Mouse (Mus musculus) megakaryocyte, embryonic 14.5 days (primary cell): ENCODE data around the gene Tardbp. TPM values are rescaled to one million over a fixed set of nuclear protein-coding genes. Genes with fewer than 3 reads are reported as not detected.

Experiments
- H3K27me3 ChIP-seq: replicated peaks from 2 replicates; pipeline ENCODE3; 2012; ENCODE audit warnings: inconsistent platforms
- H3K36me3 ChIP-seq: replicated peaks from 2 replicates; pipeline ENCODE3; 2012; ENCODE audit warnings: low read length, inconsistent platforms, mixed read lengths
- H3K4me1 ChIP-seq: 2 replicates; pipeline ENCODE4 v1.6.1; 2012; ENCODE audit warnings: inconsistent platforms
- H3K4me3 ChIP-seq: replicated peaks from 2 replicates; pipeline ENCODE3; 2012; ENCODE audit warnings: moderate library complexity, mild to moderate bottlenecking, inconsistent platforms
- H3K9me3 ChIP-seq: 2 replicates; pipeline ENCODE4 v1.6.1; 2012; ENCODE audit warnings: inconsistent platforms
- FLI1 ChIP-seq: IDR thresholded peaks from 2 replicates; pipeline ENCODE4 v1.6.1; 2012; ENCODE audit warnings: low read length, inconsistent platforms, mixed read lengths
- GATA1 ChIP-seq: IDR thresholded peaks from 3 replicates; pipeline ENCODE4 v1.6.1; 2012; ENCODE audit warnings: mixed read lengths, low read length, inconsistent platforms, borderline replicate concordance
- polyA plus RNA-seq: library from polyadenylated mRNA; stranded (reverse); fragments of >175 nt; gene quantifications from 2 replicates; pipeline ENCODE4 v1.2.3, GENCODE M21; 2012; ENCODE audit warnings: low replicate concordance; ENCODE audit not compliant: insufficient read depth

Gene Tardbp
- 18.5 TPM in 1 of 2 replicates, not detected in the other for polyA plus RNA-seq

GRCm38 (mm10) chr4:148626623-148627185 lies at the start of gene Tardbp:
Gene Tardbp, minus strand, starts transcription at chr4:148627019.
- H3K4me1 ChIP-seq = peaks cover 44% of the 10 kb centered on the region
- peaks cover 36% of the 10 kb centered on the region for H3K36me3 ChIP-seq
- TF ChIP-seq GATA1 (no peak), FLI1 (no peak)
- no peaks in the 10 kb centered on the region for H3K9me3 ChIP-seq
- peak within 1 kb of the TSS; percentile 98 for H3K4me3 ChIP-seq
- H3K27me3 ChIP-seq = no peaks in the 10 kb centered on the region

DNA sequence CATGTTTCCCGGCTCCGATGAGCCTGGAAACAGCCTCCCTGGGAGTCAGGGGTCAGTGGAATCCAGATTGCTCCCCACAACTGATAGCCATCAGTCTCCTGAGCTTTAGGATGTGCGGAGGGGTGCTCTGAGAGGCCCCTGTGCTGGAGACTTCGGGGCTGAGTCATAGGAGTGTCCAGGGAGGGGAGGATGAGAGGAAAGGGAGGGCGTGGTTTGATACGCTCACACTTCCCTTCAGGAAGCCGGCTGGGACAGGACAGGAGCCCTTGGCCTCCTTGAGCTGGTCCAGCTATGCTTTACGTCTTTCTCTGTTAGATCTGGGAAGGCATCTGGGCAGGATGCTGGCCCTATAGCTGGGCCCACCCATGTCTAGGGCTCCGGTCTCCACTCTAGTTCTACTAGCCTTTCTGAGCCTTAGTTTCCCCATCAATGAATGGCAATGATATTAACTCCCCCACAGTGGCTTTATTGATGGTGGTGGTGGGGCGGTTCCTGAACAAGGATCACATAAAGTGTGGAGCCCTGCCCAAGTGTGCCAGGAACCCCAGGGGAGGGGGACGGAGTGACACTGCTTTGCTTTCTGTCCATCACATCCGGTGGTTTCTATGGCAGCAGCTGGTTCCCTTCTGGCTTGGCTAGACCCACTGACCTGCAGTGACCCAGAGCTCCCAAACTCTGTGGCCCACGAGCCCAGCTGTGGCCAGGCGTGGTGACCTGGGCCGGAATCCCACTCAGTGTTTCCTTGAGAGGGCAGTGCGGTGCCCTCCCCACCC lies 49.6 kb upstream of the Tardbp start:
- peak overlapping the region; percentile 64 for H3K4me3 ChIP-seq
- H3K27me3 ChIP-seq = peaks cover 21% of the 10 kb centered on the region
- H3K36me3 ChIP-seq = no peaks in the 10 kb centered on the region
- peaks cover 43% of the 10 kb centered on the region for H3K4me1 ChIP-seq
- TF ChIP-seq GATA1 (no peak), FLI1 (no peak)
- no peaks in the 10 kb centered on the region for H3K9me3 ChIP-seq

DNA sequence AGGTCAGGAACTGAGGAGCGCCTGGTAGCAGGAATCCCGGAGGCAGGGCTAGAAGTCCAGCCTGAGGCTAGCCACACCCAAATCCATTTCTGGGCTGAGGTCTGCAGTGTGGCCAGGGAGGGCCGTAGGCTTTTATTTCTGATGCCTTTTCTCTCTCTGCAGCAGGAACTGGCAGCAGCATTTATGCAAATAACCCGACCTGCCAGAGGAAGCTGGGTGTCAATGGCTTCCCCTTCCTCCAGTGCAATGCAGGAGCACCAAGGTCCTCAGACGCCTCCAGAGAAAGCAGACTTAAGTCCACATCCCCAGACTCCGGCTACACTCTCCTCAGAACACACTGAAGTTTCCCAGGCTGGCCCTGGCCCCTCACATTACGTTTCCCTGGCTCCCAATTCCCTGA lies 48.2 kb upstream of the Tardbp start:
- TF ChIP-seq FLI1 = no peak
- no peak for TF ChIP-seq GATA1
- H3K4me1 ChIP-seq = peaks cover 35% of the 10 kb centered on the region
- H3K27me3 ChIP-seq = peaks cover 29% of the 10 kb centered on the region
- no peaks in the 10 kb centered on the region for H3K9me3 ChIP-seq
- H3K36me3 ChIP-seq = no peaks in the 10 kb centered on the region
- H3K4me3 ChIP-seq = no peak overlapping the region

DNA sequence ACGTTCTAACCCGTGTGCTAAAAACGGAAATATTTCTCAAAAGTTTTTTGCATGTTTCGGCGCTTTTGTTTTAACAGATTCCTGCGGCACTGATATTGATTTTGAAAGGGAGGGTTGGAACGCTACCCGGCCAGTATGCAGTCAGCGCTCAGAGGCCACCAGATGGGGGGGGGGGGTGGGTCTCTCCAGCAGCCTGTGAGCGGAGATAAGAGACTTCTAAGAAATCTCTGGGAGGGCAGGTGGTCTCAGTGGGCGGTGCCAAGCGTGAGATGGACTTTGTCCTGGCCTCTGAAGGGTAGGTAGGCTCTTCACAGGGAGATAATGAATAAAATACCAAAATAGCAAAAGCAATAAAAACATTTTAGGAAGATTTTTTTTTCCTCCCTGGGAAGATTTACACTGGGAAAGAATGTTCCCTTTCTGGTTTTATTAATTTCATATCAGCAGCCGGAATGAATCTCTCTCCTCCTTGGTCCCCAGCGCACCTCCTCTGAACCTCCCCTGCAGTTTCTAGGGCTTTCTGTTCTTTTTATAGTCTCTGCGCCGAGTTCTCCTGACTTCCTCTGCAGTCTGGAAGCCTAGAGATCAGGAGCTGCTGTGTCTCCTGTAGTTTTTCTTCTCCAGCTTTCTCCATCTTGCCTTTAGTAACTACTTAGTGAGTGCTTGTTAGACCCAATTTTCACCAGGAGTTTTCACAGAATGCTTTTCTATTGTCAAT lies 44.6 kb upstream of the Tardbp start:
- peaks cover 32% of the 10 kb centered on the region for H3K4me1 ChIP-seq
- H3K27me3 ChIP-seq = peaks cover 43% of the 10 kb centered on the region
- TF ChIP-seq GATA1 (no peak), FLI1 (no peak)
- no peak overlapping the region for H3K4me3 ChIP-seq
- no peaks in the 10 kb centered on the region for H3K9me3 ChIP-seq
- H3K36me3 ChIP-seq = no peaks in the 10 kb centered on the region

- no peaks in the 10 kb centered on the region for H3K9me3 ChIP-seq
- peaks cover 21% of the 10 kb centered on the region for H3K4me1 ChIP-seq
- H3K4me3 ChIP-seq = no peak overlapping the region
- peaks cover 53% of the 10 kb centered on the region for H3K27me3 ChIP-seq
- no peaks in the 10 kb centered on the region for H3K36me3 ChIP-seq
- no peak for TF ChIP-seq GATA1
- TF ChIP-seq FLI1 = no peak
Observed at GRCm38 (mm10) chr4:148667006-148667755, 40.4 kb upstream of the Tardbp start.

GRCm38 (mm10) chr4:148664021-148664420 lies 37.2 kb upstream of the Tardbp start:
- peaks cover 61% of the 10 kb centered on the region for H3K27me3 ChIP-seq

DNA sequence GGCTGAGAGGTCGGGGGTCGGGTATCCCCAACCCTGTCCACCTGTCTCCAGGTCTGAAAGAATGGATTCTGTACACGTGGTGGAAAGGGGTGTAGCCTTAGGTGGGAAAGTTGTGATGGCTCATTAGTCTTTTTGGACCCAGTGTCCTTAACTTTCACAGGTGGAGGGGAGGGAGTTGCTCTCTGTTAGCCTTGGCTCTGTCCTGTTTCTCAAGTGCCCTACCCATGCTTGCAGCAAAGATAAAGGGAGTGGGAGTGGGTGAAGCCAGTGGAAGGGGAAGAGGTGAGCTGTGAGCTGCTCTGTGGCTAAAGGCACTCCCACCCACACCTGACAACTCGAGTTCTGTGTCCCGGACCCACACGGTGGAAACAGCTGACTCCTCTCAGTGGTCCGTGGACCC lies 36.5 kb upstream of the Tardbp start:
- no peaks in the 10 kb centered on the region for H3K36me3 ChIP-seq
- H3K9me3 ChIP-seq = no peaks in the 10 kb centered on the region
- H3K4me1 ChIP-seq = peaks cover 24% of the 10 kb centered on the region
- no peak overlapping the region for H3K4me3 ChIP-seq
- TF ChIP-seq FLI1 = no peak
- TF ChIP-seq GATA1 = no peak
- H3K27me3 ChIP-seq = peaks cover 59% of the 10 kb centered on the region

More at GRCm38 (mm10) chr4:148664021-148664420, 37.2 kb upstream of the Tardbp start:
- Histone ChIP-seq H3K4me1 (peaks cover 26% of the 10 kb centered on the region), H3K4me3 (no peak overlapping the region), H3K36me3 (no peaks in the 10 kb centered on the region), H3K9me3 (no peaks in the 10 kb centered on the region)
- TF ChIP-seq FLI1 (no peak), GATA1 (no peak)

DNA sequence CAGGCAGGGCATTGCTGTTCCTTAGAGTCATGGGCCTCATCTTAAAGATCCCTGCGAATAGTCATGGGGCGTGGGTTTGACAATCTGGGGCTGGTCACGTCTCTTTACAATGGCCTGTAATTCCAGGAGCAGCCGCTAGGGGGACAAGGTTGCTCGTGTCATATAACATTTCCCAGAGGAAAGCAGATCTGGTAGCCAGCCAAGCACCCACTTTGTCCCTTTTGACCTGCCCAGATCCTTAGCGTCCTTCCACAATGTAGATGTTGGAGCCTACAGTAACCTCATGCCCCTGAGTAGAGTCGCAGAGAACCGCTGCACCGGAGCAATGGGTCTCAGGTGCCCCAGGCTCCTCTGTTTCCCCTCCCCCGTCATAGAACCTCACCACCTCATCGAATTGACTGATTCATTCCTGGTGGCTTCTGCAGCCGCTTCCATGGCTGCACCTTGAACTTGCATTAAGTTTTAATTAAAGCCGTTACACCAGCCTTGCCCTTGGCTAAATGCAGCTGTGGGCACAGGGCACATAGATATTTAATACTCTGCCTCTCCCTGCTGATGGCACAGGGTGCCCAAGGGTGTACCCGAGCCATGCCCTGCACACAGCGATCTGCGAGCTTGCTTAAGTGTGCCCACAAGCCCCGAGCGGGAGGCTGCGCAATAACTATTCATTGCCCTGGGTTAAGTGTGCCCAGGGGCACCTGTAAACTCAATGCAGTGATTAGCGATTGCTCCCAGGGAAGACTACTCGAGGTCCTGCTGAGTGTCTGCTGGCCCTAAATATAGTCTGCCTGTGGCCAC lies 35.5 kb upstream of the Tardbp start:
- H3K36me3 ChIP-seq = no peaks in the 10 kb centered on the region
- peak overlapping the region; percentile 31 for H3K4me3 ChIP-seq
- H3K4me1 ChIP-seq = peaks cover 19% of the 10 kb centered on the region
- H3K27me3 ChIP-seq = peaks cover 62% of the 10 kb centered on the region
- TF ChIP-seq GATA1 (no peak), FLI1 (no peak)
- no peaks in the 10 kb centered on the region for H3K9me3 ChIP-seq

DNA sequence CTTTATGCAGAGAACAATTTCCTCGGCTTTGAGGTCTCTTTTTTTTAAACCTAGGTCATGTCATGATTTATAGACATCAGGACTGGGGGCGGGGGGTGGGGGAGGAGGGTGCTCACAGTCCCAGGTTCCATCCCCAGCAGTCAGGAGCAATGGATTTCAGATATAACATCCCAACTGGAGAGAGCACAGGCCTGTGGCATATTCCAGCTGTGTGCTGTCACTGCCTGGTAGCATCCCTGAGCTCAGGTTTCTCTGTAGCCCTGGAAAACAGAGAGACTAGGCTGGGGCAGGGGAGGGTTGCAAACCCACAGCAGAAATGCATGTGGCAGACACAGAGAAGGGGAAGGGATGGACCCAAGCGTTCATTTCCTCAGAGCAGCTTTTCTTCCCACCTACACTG lies 33.4 kb upstream of the Tardbp start:
- H3K4me1 ChIP-seq = peaks cover 27% of the 10 kb centered on the region
- H3K4me3 ChIP-seq = no peak overlapping the region
- H3K36me3 ChIP-seq = no peaks in the 10 kb centered on the region
- no peaks in the 10 kb centered on the region for H3K9me3 ChIP-seq
- TF ChIP-seq GATA1 (no peak), FLI1 (no peak)
- peaks cover 55% of the 10 kb centered on the region for H3K27me3 ChIP-seq
